Mouse (Mus musculus) CH12.LX (cell line): ENCODE data around the gene Ackr1. TPM values are rescaled to one million over a fixed set of nuclear protein-coding genes. Genes with fewer than 3 reads are reported as not detected.

Source experiments
- DNase-seq: peaks from one replicate; pipeline ENCODE4 v3.0.0-alpha.2; 2013; ENCODE audit errors: extremely low read depth
- H3K27ac ChIP-seq: 2 replicates; pipeline ENCODE4 v1.5.1; 2012; ENCODE audit warnings: low read depth, mild to moderate bottlenecking, control low read depth, moderate library complexity; ENCODE audit not compliant: insufficient read depth
- H3K27me3 ChIP-seq: replicated peaks from 2 replicates; pipeline ENCODE3; 2012; ENCODE audit warnings: inconsistent platforms
- H3K36me3 ChIP-seq, 2 experiments: replicated peaks in 1 of 2; 2 replicates each; pipeline versions ENCODE3 to v1.6.1; 2012; ENCODE audit warnings: inconsistent platforms in 1 of 2, low read length in 1 of 2, mild to moderate bottlenecking in 1 of 2, mixed read lengths in 1 of 2, moderate library complexity in 1 of 2; ENCODE audit not compliant: control insufficient read depth in 1 of 2, insufficient read depth in 1 of 2
- H3K4me1 ChIP-seq, 2 experiments: 2 replicates each; pipeline ENCODE4 v1.6.1; 2012; ENCODE audit warnings: inconsistent platforms in 1 of 2, moderate library complexity in 1 of 2; ENCODE audit not compliant: insufficient read depth in 2 of 2, control insufficient read depth in 1 of 2
- H3K4me2 ChIP-seq: 2 replicates; pipeline ENCODE4 v1.6.1; 2012; ENCODE audit warnings: low read depth, mild to moderate bottlenecking, control low read depth; ENCODE audit not compliant: poor library complexity, insufficient read depth, severe bottlenecking
- H3K4me3 ChIP-seq, 3 experiments: fragments of 150-350 bp in 1 of 3; sonication (generic) in 1 of 3; replicated peaks in 1 of 3; 2 replicates each; pipeline versions ENCODE3 to v1.5.1; 2011 to 2012; ENCODE audit warnings: low read depth in 2 of 3, low read length in 2 of 3, mild to moderate bottlenecking in 2 of 3, moderate library complexity in 2 of 3, control low read depth in 1 of 3, improper control_type of control experiment in 1 of 3, inconsistent platforms in 1 of 3, mixed read lengths in 1 of 3; ENCODE audit not compliant: poor library complexity in 1 of 3
- H3K79me2 ChIP-seq: replicated peaks from 2 replicates; pipeline ENCODE4 v1.6.1; 2012; ENCODE audit warnings: mild to moderate bottlenecking, moderate library complexity; ENCODE audit not compliant: control insufficient read depth, poor library complexity, insufficient read depth, severe bottlenecking; ENCODE audit errors: extremely low read depth
- H3K9ac ChIP-seq: 2 replicates; pipeline ENCODE4 v1.6.1; 2012; ENCODE audit warnings: low read depth, mild to moderate bottlenecking, control low read depth, moderate library complexity; ENCODE audit not compliant: insufficient read depth
- H3K9me3 ChIP-seq: replicated peaks from 2 replicates; pipeline ENCODE3; 2012; ENCODE audit warnings: low read length, inconsistent platforms, mixed read lengths
- BHLHE40 ChIP-seq: IDR thresholded peaks from 2 replicates; pipeline ENCODE4 v1.6.1; 2011; ENCODE audit warnings: mild to moderate bottlenecking, low read depth, low read length, improper control_type of control experiment
- CHD1 ChIP-seq: IDR thresholded peaks from 2 replicates; pipeline ENCODE4 v1.6.1; 2012; ENCODE audit warnings: low read depth, low read length, improper control_type of control experiment, inconsistent platforms
- CHD2 ChIP-seq: IDR thresholded peaks from 2 replicates; pipeline ENCODE4 v1.6.1; 2011; ENCODE audit warnings: low read length, improper control_type of control experiment
- CTCF ChIP-seq, 2 experiments: IDR thresholded peaks in 1 of 2; conservative IDR thresholded peaks in 1 of 2; 2 replicates each; pipeline ENCODE4 v1.5.1; 2011 to 2012; ENCODE audit warnings: low read depth in 2 of 2, low read length in 2 of 2, improper control_type of control experiment in 1 of 2, inconsistent platforms in 1 of 2, mild to moderate bottlenecking in 1 of 2, moderate library complexity in 1 of 2
- E2F4 ChIP-seq: IDR thresholded peaks from 2 replicates; pipeline ENCODE4 v1.6.1; 2011; ENCODE audit warnings: low read depth, low read length, improper control_type of control experiment; ENCODE audit not compliant: insufficient replicate concordance
- ELF1 ChIP-seq: IDR thresholded peaks from 2 replicates; pipeline ENCODE4 v1.6.1; 2014; ENCODE audit warnings: low read depth, mild to moderate bottlenecking, inconsistent platforms, low read length, improper control_type of control experiment
- ETS1 ChIP-seq: conservative IDR thresholded peaks from 2 replicates; pipeline ENCODE4 v1.6.1; 2012; ENCODE audit warnings: low read depth, mild to moderate bottlenecking, inconsistent platforms, low read length, improper control_type of control experiment, moderate library complexity
- GABPA ChIP-seq: IDR thresholded peaks from 2 replicates; pipeline ENCODE4 v1.6.1; 2012; ENCODE audit warnings: low read depth, low read length, improper control_type of control experiment, inconsistent platforms; ENCODE audit not compliant: insufficient replicate concordance
- HCFC1 ChIP-seq: IDR thresholded peaks from 2 replicates; pipeline ENCODE4 v1.6.1; 2012; ENCODE audit warnings: low read depth, mild to moderate bottlenecking, inconsistent platforms, low read length, improper control_type of control experiment
- JUND ChIP-seq: conservative IDR thresholded peaks from 2 replicates; pipeline ENCODE4 v1.6.1; 2011; ENCODE audit warnings: low read depth, low read length, improper control_type of control experiment
- MAX ChIP-seq: IDR thresholded peaks from 2 replicates; pipeline ENCODE4 v1.6.1; 2011; ENCODE audit warnings: low read length, improper control_type of control experiment
- MAZ ChIP-seq: IDR thresholded peaks from 2 replicates; pipeline ENCODE4 v1.6.1; 2012; ENCODE audit warnings: low read depth, mild to moderate bottlenecking, inconsistent platforms, low read length, improper control_type of control experiment, moderate library complexity
- MXI1 ChIP-seq: IDR thresholded peaks from 2 replicates; pipeline ENCODE4 v1.6.1; 2011; ENCODE audit warnings: mild to moderate bottlenecking, low read depth, low read length, improper control_type of control experiment
- NELFE ChIP-seq: IDR thresholded peaks from 2 replicates; pipeline ENCODE4 v1.6.1; 2011; ENCODE audit warnings: low read depth, low read length, improper control_type of control experiment
- NRF1 ChIP-seq: IDR thresholded peaks from 2 replicates; pipeline ENCODE4 v1.6.1; 2014; ENCODE audit warnings: low read depth, mild to moderate bottlenecking, inconsistent platforms, low read length, improper control_type of control experiment, moderate library complexity
- RAD21 ChIP-seq: IDR thresholded peaks from 2 replicates; pipeline ENCODE4 v1.6.1; 2011; ENCODE audit warnings: low read depth, mild to moderate bottlenecking, low read length, improper control_type of control experiment, moderate library complexity
- SIN3A ChIP-seq: IDR thresholded peaks from 2 replicates; pipeline ENCODE4 v1.6.1; 2012; ENCODE audit warnings: low read length, improper control_type of control experiment, inconsistent platforms
- SMC3 ChIP-seq: IDR thresholded peaks from 2 replicates; pipeline ENCODE4 v1.6.1; 2011; ENCODE audit warnings: low read depth, low read length, improper control_type of control experiment
- TBP ChIP-seq: conservative IDR thresholded peaks from 2 replicates; pipeline ENCODE4 v1.6.1; 2011; ENCODE audit warnings: low read depth, low read length, improper control_type of control experiment
- TCF12 ChIP-seq: IDR thresholded peaks from 2 replicates; pipeline ENCODE4 v1.6.1; 2014; ENCODE audit warnings: low read depth, mild to moderate bottlenecking, inconsistent platforms, low read length, improper control_type of control experiment
- UBTF ChIP-seq: IDR thresholded peaks from 2 replicates; pipeline ENCODE4 v1.6.1; 2012; ENCODE audit warnings: low read depth, mild to moderate bottlenecking, inconsistent platforms, low read length, improper control_type of control experiment, moderate library complexity
- USF2 ChIP-seq: conservative IDR thresholded peaks from 2 replicates; pipeline ENCODE4 v1.6.1; 2011; ENCODE audit warnings: low read depth, low read length, improper control_type of control experiment
- ZC3H11A ChIP-seq: IDR thresholded peaks from 2 replicates; pipeline ENCODE4 v1.6.1; 2012; ENCODE audit warnings: low read depth, mild to moderate bottlenecking, inconsistent platforms, low read length, improper control_type of control experiment
- ZKSCAN1 ChIP-seq: IDR thresholded peaks from 2 replicates; pipeline ENCODE4 v1.6.1; 2012; ENCODE audit warnings: low read depth, inconsistent platforms, low read length, improper control_type of control experiment, borderline replicate concordance
- ZMIZ1 ChIP-seq: IDR thresholded peaks from 2 replicates; pipeline ENCODE4 v1.6.1; 2012; ENCODE audit warnings: low read depth, mild to moderate bottlenecking, inconsistent platforms, low read length, improper control_type of control experiment
- dilution Hi-C: fragments of 300-500 bp; cut with MboI; formaldehyde crosslinking; loops from 2 replicates; pipeline ENCODE4 v1.14.3; 2020; ENCODE audit warnings: low sequenced_read_pairs; ENCODE audit not compliant: extremely low pct_unique_long_range_greater_than_20kb, extremely low pct_ligation_motif_present
- in situ Hi-C: fragments of 300-500 bp; cut with MboI; formaldehyde crosslinking; loops from 3 replicates; pipeline ENCODE4 v1.14.3; 2019; ENCODE audit warnings: low sequenced_read_pairs, low pct_ligation_motif_present, low pct_unique_long_range_greater_than_20kb, mixed read lengths
- polyA plus RNA-seq: library from polyadenylated mRNA; unstranded; fragments of >175 nt; gene quantifications from 2 replicates; pipeline ENCODE4 v1.2.1, GENCODE M21; 2012; ENCODE audit warnings: low read depth; ENCODE audit not compliant: insufficient read length
- total RNA-seq, 2 experiments: library from RNA; depleted of rRNA; stranded (reverse); fragments of 300-350 nt in 1 of 2; fragments of >200 nt in 1 of 2; gene quantifications; 2 replicates each; pipeline ENCODE4 v1.2.3; 2012 to 2014

The Ackr1 gene
- total and polyA plus RNA-seq, 3 experiments, result not detected

DNA sequence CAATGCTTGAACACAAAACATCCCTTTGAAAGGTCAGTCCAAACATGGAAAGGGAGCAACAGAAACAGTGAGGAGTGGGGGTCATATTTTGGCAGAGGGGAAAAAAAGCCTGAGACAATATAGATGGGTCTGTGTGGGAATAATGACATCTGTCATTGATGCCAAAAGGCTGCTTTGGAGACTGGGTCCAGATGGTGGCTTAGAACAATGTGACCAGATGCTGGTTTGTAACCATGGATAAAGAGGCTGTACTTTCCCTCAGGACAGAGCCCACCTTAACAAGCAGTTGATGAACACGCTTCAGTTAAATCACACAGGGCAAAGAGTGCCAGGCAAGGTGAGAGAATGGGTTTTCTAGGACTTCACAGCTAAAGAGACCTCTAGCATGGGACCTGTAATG is 8.9 kb upstream of the Ackr1 start:
- Histone ChIP-seq H3K27me3 (no peaks in the 10 kb centered on the region), H3K4me3 (no peak overlapping the region), H3K4me2 (no peak overlapping the region), H3K27ac (no peak overlapping the region), H3K79me2 (no peaks in the 10 kb centered on the region), H3K9ac (no peak overlapping the region), H3K36me3 (no peaks in the 10 kb centered on the region), H3K4me1 (peaks cover 0 to 4% of the 10 kb centered on the region in 2 experiments; a peak in 1 of 4 replicates), H3K9me3 (no peaks in the 10 kb centered on the region)
- dilution Hi-C loops (no loop called here), in situ Hi-C loops (no loop called here)
- no peak for DNase-seq
- TF ChIP-seq SIN3A (no peak), GABPA (no peak), NELFE (no peak), MXI1 (no peak), UBTF (no peak), ZC3H11A (no peak), JUND (no peak), SMC3 (no peak), ZMIZ1 (no peak), CHD1 (no peak), ZKSCAN1 (no peak), NRF1 (no peak), TBP (no peak), BHLHE40 (no peak)

DNA sequence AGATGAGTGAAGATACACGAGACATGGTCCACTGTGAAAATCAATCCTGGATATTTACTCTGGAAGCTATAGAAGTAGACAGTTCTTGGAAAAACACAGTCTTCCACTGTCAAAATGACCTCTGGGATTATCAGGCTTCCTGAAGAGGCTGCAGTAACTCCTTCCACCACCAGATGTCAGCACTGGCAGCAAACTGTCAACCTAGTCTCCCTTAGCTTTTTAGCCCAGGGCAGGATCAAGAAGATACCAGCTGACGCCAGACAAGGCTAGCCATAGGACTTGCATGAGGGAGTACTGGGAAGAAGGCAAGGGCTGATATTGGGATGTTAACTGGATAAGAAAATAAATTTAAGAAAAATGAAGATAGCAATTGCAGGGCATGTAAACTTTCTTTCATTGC is 6.0 kb upstream of the Ackr1 start:
- dilution Hi-C loops, result no loop called here
- Histone ChIP-seq H3K9ac (no peak overlapping the region), H3K36me3 (no peaks in the 10 kb centered on the region), H3K4me1 (no peaks in the 10 kb centered on the region), H3K27me3 (no peaks in the 10 kb centered on the region), H3K9me3 (no peaks in the 10 kb centered on the region), H3K4me2 (no peak overlapping the region), H3K4me3 (no peak overlapping the region), H3K27ac (no peak overlapping the region), H3K79me2 (no peaks in the 10 kb centered on the region)
- in situ Hi-C loops, result loop anchor here (5.0 kb wide), 1 partner anchor 48 kb away; no protein-coding TSS in a partner anchor
- DNase-seq, result peak; percentile 61
- TF ChIP-seq E2F4, result no peak
- TF ChIP-seq HCFC1, result no peak
- no peak for TF ChIP-seq USF2
- no peak for TF ChIP-seq SIN3A
- TF ChIP-seq JUND, result no peak
- TF ChIP-seq RAD21, result peak; percentile 63
- TF ChIP-seq NELFE, result peak; percentile 40; the same call in 1 of the 2 replicates
- peak; percentile 94 for TF ChIP-seq SMC3
- peak; percentile 77 to 91 for TF ChIP-seq CTCF (conservative IDR thresholded peaks at IDR 0.05 in 1 of 2, IDR thresholded peaks at IDR 0.05 in 1 of 2; ENCODE audit: low read depth in 2 of 2, low read length in 2 of 2)
- TF ChIP-seq ETS1, result no peak
- no peak for TF ChIP-seq TCF12
- no peak for TF ChIP-seq MAX
- no peak for TF ChIP-seq ELF1
- TF ChIP-seq ZKSCAN1, result no peak
- TF ChIP-seq MAZ, result no peak
- TF ChIP-seq CHD2, result no peak
